Mouse (Mus musculus): Measurements from ENCODE around the gene Tnfrsf11a.

DNA sequence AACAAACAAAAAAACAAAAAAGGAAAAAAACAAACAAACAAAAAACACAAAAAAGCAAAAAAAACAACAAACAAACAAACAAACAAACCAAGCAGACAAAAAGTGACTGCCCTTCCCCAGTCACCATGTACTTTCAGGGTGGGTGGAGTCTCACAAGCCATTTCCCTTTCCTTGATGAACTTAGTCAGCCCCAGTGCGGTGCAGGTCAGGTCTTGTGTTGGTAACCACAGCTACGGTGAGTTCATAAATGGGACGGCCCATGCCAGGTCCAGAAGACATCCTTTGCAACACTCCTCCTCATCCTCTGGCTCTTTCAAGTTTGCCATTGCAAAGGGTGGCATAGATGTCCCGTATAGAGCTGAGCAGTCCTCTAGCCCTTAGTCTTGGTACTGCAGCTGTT, 25.0 kb downstream of the Tnfrsf11a start:
- TF ChIP-seq POLR2A (IDR thresholded peaks at IDR 0.05; ENCODE audit: borderline replicate concordance, low read depth, low read length) (no peak), CTCF (IDR thresholded peaks at IDR 0.05; ENCODE audit: low read depth, low read length) (no peak)

All from bone marrow macrophage, adult 2 months (primary cell).